In genomic region chr12:24707954-24708823, GRCm38 (mm10) we compare ENCODE assay signal across 7 mouse cellular contexts. TPM values are rescaled to one million over a fixed set of nuclear protein-coding genes. Genes with fewer than 3 reads are reported as not detected.
DNase-seq lines count a peak whose midpoint lies in the region; ATAC-seq lines count a peak whose summit lies in the region.

Rrm2 (plus strand) TSS chr12:24708241.

- H3K4me3 ChIP-seq in embryonic facial prominence, embryonic 10.5 days: peak within 1 kb of the TSS; percentile 91
- H3K4me3 ChIP-seq in limb, embryonic 10.5 days: peak within 1 kb of the TSS; percentile 86
- H3K4me3 ChIP-seq in midbrain, embryonic 12.5 days: peak within 1 kb of the TSS; percentile 84

- H3K27ac ChIP-seq in embryonic facial prominence, embryonic 10.5 days (replicated peaks): peak within 1 kb of the TSS; percentile 99
- peak within 1 kb of the TSS; percentile 98 for H3K27ac ChIP-seq in limb, embryonic 10.5 days
- H3K27ac ChIP-seq in midbrain, embryonic 12.5 days (replicated peaks): peak within 1 kb of the TSS; percentile 77

- under 1% methylated on average over 83 of the region's 83 CpGs for whole genome bisulfite sequencing in embryonic facial prominence, embryonic 10.5 days
- under 1% methylated on average over 83 of the region's 83 CpGs for WGBS in limb, embryonic 10.5 days
- under 1% methylated on average over 81 of the region's 83 CpGs for WGBS in midbrain, embryonic 12.5 days

- peak; percentile 97 for DNase-seq in adrenal gland, postnatal 14 days
- DNase-seq in embryonic facial prominence, embryonic 10.5 days (ENCODE audit: low spot score): peak; percentile 98
- DNase-seq in heart, adult 11 months: peak; percentile 99
- DNase-seq in kidney, adult 18-20 months: peak; percentile 94
- DNase-seq in limb, embryonic 10.5 days (ENCODE audit: low spot score): peak; percentile 99
- DNase-seq in skeletal muscle tissue, adult 2 months (ENCODE audit: low read depth, low spot score): peak; percentile 85

- peaks cover 40% of the 10 kb centered on the region for H3K36me3 ChIP-seq in embryonic facial prominence, embryonic 10.5 days (replicated peaks)
- peaks cover 39% of the 10 kb centered on the region for H3K36me3 ChIP-seq in limb, embryonic 10.5 days
- H3K36me3 ChIP-seq in midbrain, embryonic 12.5 days: peaks cover 27% of the 10 kb centered on the region

- peak within 1 kb of the TSS; percentile 70 for H3K4me2 ChIP-seq in midbrain, embryonic 12.5 days (replicated peaks)

- peaks cover 54% of the 10 kb centered on the region for H3K4me1 ChIP-seq in embryonic facial prominence, embryonic 10.5 days
- H3K4me1 ChIP-seq in limb, embryonic 10.5 days: peaks cover 46% of the 10 kb centered on the region
- peaks cover 55% of the 10 kb centered on the region for H3K4me1 ChIP-seq in midbrain, embryonic 12.5 days

- H3K9ac ChIP-seq in midbrain, embryonic 12.5 days (replicated peaks): peak within 1 kb of the TSS; percentile 85

- H3K27me3 ChIP-seq in embryonic facial prominence, embryonic 10.5 days (replicated peaks; ENCODE audit: low read depth, poor library complexity, severe bottlenecking): no peaks in the 10 kb centered on the region
- H3K27me3 ChIP-seq in limb, embryonic 10.5 days (ENCODE audit: low read depth, poor library complexity, severe bottlenecking): no peaks in the 10 kb centered on the region
- no peaks in the 10 kb centered on the region; the same call in 1 of the 2 replicates for H3K27me3 ChIP-seq in midbrain, embryonic 12.5 days

- peak; percentile 93 for ATAC-seq in midbrain, embryonic 12.5 days (ENCODE audit: low FRiP score, low read depth)

- no peaks in the 10 kb centered on the region for H3K9me3 ChIP-seq in embryonic facial prominence, embryonic 10.5 days
- no peaks in the 10 kb centered on the region for H3K9me3 ChIP-seq in limb, embryonic 10.5 days (replicated peaks)
- H3K9me3 ChIP-seq in midbrain, embryonic 12.5 days: no peaks in the 10 kb centered on the region

RNA-seq across cellular contexts. Expression of gene Rrm2, which starts in this region (rescaled TPM):
- 42.1 and 56.4 TPM in 2 replicates for total RNA-seq in adrenal gland, postnatal 14 days (2021)
- 640 and 704 TPM in 2 replicates for polyA plus RNA-seq in embryonic facial prominence, embryonic 10.5 days (2016; fragmentation: Nextera tagmentation; extraction: Ambion mirVana)
- 631 and 705 TPM in 2 replicates for polyA plus RNA-seq in limb, embryonic 10.5 days (2016; fragmentation: Nextera tagmentation; extraction: Ambion mirVana)
- polyA plus RNA-seq in midbrain, embryonic 12.5 days (2016; fragmentation: Nextera tagmentation; extraction: Ambion mirVana): 429 and 434 TPM in 2 replicates

Comparison
In these comparisons a context has a peak if more than half of its experiments do, and no peak if none do; other contexts are left out.
1. Peak in every context shown above with its lines: DNase-seq, ATAC-seq, H3K4me3 ChIP-seq and H3K27ac ChIP-seq.